Mouse (Mus musculus): Measurements from ENCODE around the gene 4931409K22Rik. TPM values are rescaled to one million over a fixed set of nuclear protein-coding genes. Genes with fewer than 3 reads are reported as not detected.
"Not testable (repeated sequence)": the region's sequence is repeated elsewhere in the genome, so short reads cannot be mapped to it uniquely, and the experiment has no call there.

Gene 4931409K22Rik
- polyA plus RNA-seq, 1 experiment: not detected

DNA sequence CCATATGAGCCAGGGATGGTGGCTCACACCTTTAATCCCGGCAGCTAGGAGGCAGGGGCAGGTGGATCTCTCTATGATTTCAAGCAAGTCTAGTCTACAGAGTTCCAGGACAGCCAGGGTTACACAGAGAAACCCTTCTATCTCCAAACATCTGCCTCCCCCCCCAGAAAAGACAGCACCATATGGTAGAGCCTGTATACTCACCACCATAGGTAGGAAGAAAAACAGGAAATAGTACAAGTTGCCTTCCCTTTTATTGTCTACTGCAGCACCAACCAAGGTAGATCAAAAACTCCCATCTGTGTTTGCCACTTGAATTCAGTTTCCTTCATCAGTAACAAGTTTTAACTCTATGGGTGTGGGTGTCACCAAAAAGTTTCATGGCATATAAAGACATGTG, 19.3 kb upstream of the 4931409K22Rik start:
- peak overlapping the region; percentile 96 for H3K4me2 ChIP-seq (ENCODE audit: low read depth)
- H3K27me3 ChIP-seq (ENCODE audit: control insufficient read depth, insufficient read depth, insufficient read length): no peaks in the 10 kb centered on the region
- no peak for TF ChIP-seq CEBPB (IDR thresholded peaks at IDR 0.05; ENCODE audit: insufficient read depth, poor library complexity, severe bottlenecking)
- no peak for TF ChIP-seq MAX (IDR thresholded peaks at IDR 0.05; ENCODE audit: low read depth)
- no peak for TF ChIP-seq TCF3 (IDR thresholded peaks at IDR 0.05; ENCODE audit: insufficient read length, low read depth)
- no peak for TF ChIP-seq SRF (IDR thresholded peaks at IDR 0.05; ENCODE audit: control insufficient read depth, insufficient read length, low read depth)
- H3K36me3 ChIP-seq (ENCODE audit: control insufficient read depth, insufficient read depth): peaks cover 39% of the 10 kb centered on the region
- no peak overlapping the region for H3ac ChIP-seq (ENCODE audit: control insufficient read depth, insufficient read length)
- peak overlapping the region; percentile 87 for H3K4me3 ChIP-seq
- peaks cover 27% of the 10 kb centered on the region for H3K79me2 ChIP-seq (ENCODE audit: control insufficient read depth, insufficient read depth)

- not testable (repeated sequence) for H3K79me2 ChIP-seq (ENCODE audit: control insufficient read depth, insufficient read depth); H3K4me3 ChIP-seq; H3K4me2 ChIP-seq (ENCODE audit: low read depth); H3ac ChIP-seq (ENCODE audit: control insufficient read depth, insufficient read length); H3K36me3 ChIP-seq (ENCODE audit: control insufficient read depth, insufficient read depth)
- peaks cover 49% of the 10 kb centered on the region for H3K27me3 ChIP-seq (ENCODE audit: control insufficient read depth, insufficient read depth, insufficient read length)
These were observed 1.3 kb downstream of the 4931409K22Rik start for GRCm38 (mm10) chr5:24555335-24555734.

DNA sequence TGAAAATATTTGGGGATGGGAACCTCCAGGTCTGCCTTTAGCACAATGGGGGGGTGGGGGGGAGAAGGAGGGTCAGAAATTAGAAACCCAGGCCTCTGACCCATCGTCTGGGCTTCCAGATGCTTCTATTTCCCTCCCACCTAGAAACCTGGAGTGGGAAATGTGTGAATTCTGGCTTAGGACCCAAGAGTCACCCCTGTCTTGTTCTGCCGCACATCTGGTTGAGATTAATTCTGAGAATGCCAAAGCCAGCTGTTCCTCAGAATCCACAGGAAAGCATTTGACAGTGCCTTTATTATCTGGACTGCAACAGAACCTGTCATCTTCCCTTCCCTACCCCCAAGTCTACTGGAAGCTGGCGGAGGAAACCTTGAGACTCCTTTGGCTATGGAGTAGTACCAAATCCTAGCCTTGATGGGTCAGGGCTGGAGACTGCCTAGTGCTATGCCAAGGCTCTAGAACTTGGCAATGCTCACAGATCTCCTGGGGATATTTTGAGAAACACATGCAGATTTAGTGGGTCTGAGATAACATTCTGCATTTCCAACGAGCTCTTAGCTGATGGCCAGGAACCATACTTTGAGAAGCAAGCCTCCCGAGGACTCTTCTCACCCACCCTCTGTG, 2.9 kb downstream of the 4931409K22Rik start:
- no peak overlapping the region for H3K4me2 ChIP-seq (ENCODE audit: low read depth)
- peaks cover 65% of the 10 kb centered on the region for H3K27me3 ChIP-seq (ENCODE audit: control insufficient read depth, insufficient read depth, insufficient read length)
- no peak overlapping the region for H3ac ChIP-seq (ENCODE audit: control insufficient read depth, insufficient read length)
- no peak overlapping the region for H3K4me3 ChIP-seq
- no peaks in the 10 kb centered on the region for H3K36me3 ChIP-seq (ENCODE audit: control insufficient read depth, insufficient read depth)
- no peaks in the 10 kb centered on the region for H3K79me2 ChIP-seq (ENCODE audit: control insufficient read depth, insufficient read depth)
- no peak for TF ChIP-seq CEBPB (IDR thresholded peaks at IDR 0.05; ENCODE audit: insufficient read depth, poor library complexity, severe bottlenecking)
- TF ChIP-seq POLR2A (IDR thresholded peaks at IDR 0.05; ENCODE audit: insufficient read length, low read depth): no peak
- no peak for TF ChIP-seq TCF3 (IDR thresholded peaks at IDR 0.05; ENCODE audit: insufficient read length, low read depth)

DNA sequence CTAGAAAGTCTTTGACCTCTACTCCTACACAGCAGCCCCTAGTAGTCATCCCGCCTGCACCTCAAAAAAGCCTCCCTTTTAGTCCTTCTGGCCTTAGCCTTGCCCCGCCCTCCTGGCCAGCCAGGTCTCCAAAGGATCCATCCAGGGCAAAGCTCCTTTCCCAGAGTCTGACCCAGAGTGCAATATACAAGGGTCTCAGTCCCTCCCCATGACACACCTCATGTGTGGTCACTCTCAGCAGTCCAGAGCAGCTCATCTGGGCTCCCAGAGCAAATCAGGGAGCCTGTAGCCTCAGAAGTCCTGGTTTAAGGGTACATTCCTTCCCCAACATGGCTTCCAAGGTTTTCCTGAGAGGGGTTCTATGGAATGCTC, 5.3 kb downstream of the 4931409K22Rik start:
- no peak overlapping the region for H3K4me3 ChIP-seq
- H3K36me3 ChIP-seq (ENCODE audit: control insufficient read depth, insufficient read depth): no peaks in the 10 kb centered on the region
- H3K27me3 ChIP-seq (ENCODE audit: control insufficient read depth, insufficient read depth, insufficient read length): peaks cover 70% of the 10 kb centered on the region
- H3K4me2 ChIP-seq (ENCODE audit: low read depth): no peak overlapping the region
- H3K79me2 ChIP-seq (ENCODE audit: control insufficient read depth, insufficient read depth): no peaks in the 10 kb centered on the region
- TF ChIP-seq POLR2AphosphoS2 (IDR thresholded peaks at IDR 0.05; ENCODE audit: insufficient read length, low read depth) (no peak), MYOG (IDR thresholded peaks at IDR 0.05; ENCODE audit: control insufficient read depth in 1 of 3, insufficient read depth in 1 of 3, insufficient read length in 2 of 3, low read depth in 2 of 3) (no peak), TCF3 (IDR thresholded peaks at IDR 0.05; ENCODE audit: insufficient read length, low read depth) (no peak), POLR2A (IDR thresholded peaks at IDR 0.05; ENCODE audit: insufficient read length, low read depth) (no peak), SRF (IDR thresholded peaks at IDR 0.05; ENCODE audit: control insufficient read depth, insufficient read length, low read depth) (no peak), MYOD1 (IDR thresholded peaks at IDR 0.05; ENCODE audit: control insufficient read depth in 1 of 3, insufficient read length in 2 of 3, low read depth in 2 of 3) (no peak), MAX (IDR thresholded peaks at IDR 0.05; ENCODE audit: low read depth) (no peak)
- no peak overlapping the region for H3ac ChIP-seq (ENCODE audit: control insufficient read depth, insufficient read length)

DNA sequence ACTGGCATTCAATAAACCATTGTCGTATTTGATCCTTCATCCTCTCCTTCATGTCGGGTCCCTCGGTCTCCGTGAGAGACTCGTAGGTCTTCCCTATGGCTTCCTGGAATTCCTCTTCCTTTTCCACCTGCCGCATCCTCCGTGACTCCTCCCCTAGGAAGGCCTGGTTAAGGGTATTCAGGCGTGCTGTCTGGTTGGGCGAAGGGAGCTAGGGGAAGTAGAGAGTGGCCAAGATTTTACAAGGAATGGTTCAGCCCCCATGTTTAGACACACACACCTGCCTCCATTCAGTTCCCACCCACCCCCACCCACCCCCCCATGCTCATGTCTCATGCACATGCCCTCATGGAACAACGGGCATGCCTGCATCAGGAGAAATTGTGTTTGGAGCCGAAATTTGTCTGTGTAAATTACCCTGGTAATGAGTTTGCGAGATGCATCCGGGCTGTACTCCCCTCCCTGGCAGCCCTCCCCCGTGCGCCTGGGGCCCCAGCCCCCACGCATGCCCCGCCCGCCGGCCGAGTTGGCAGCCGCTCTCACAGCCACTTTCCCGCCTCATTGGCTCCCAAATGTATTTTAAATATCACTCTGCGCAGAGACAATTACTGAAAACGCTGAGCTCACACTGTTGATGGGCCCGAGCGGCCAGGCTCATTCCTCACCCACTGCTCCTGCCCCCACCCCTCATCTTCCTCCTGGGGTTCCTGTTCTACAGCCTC, 5.9 kb downstream of the 4931409K22Rik start:
- no peaks in the 10 kb centered on the region for H3K79me2 ChIP-seq (ENCODE audit: control insufficient read depth, insufficient read depth)
- TF ChIP-seq TCF3 (IDR thresholded peaks at IDR 0.05; ENCODE audit: insufficient read length, low read depth): no peak
- TF ChIP-seq MYOD1 (IDR thresholded peaks at IDR 0.05; ENCODE audit: control insufficient read depth in 1 of 3, insufficient read length in 2 of 3, low read depth in 2 of 3): no peak
- TF ChIP-seq MAX (IDR thresholded peaks at IDR 0.05; ENCODE audit: low read depth): no peak
- no peak for TF ChIP-seq E2F4 (IDR thresholded peaks at IDR 0.05; ENCODE audit: insufficient read depth)
- TF ChIP-seq SRF (IDR thresholded peaks at IDR 0.05; ENCODE audit: control insufficient read depth, insufficient read length, low read depth): no peak
- TF ChIP-seq CEBPB (IDR thresholded peaks at IDR 0.05; ENCODE audit: insufficient read depth, poor library complexity, severe bottlenecking): no peak
- TF ChIP-seq USF1 (IDR thresholded peaks at IDR 0.05; ENCODE audit: low read depth): no peak
- no peak for TF ChIP-seq POLR2A (IDR thresholded peaks at IDR 0.05; ENCODE audit: insufficient read length, low read depth)
- no peak for TF ChIP-seq MYOG (IDR thresholded peaks at IDR 0.05; ENCODE audit: control insufficient read depth in 1 of 3, insufficient read depth in 1 of 3, insufficient read length in 2 of 3, low read depth in 2 of 3)
- no peak for TF ChIP-seq REST (IDR thresholded peaks at IDR 0.05; ENCODE audit: insufficient read depth, insufficient read length)
- TF ChIP-seq POLR2AphosphoS2 (IDR thresholded peaks at IDR 0.05; ENCODE audit: insufficient read length, low read depth): no peak
- no peak for TF ChIP-seq TCF12 (IDR thresholded peaks at IDR 0.05; ENCODE audit: insufficient read depth, poor library complexity, severe bottlenecking)
- H3K4me2 ChIP-seq (ENCODE audit: low read depth): no peak overlapping the region
- no peak overlapping the region for H3ac ChIP-seq (ENCODE audit: control insufficient read depth, insufficient read length)
- no peak overlapping the region for H3K4me3 ChIP-seq
- no peaks in the 10 kb centered on the region for H3K36me3 ChIP-seq (ENCODE audit: control insufficient read depth, insufficient read depth)
- peaks cover 70% of the 10 kb centered on the region for H3K27me3 ChIP-seq (ENCODE audit: control insufficient read depth, insufficient read depth, insufficient read length)
